Mouse (Mus musculus): ENCODE measurements around the gene Btbd35f20. TPM values are rescaled to one million over a fixed set of nuclear protein-coding genes. Genes with fewer than 3 reads are reported as not detected.
"Not testable (repeated sequence)": the region's sequence is repeated elsewhere in the genome, so short reads cannot be mapped to it uniquely, and the experiment has no call there.

The Btbd35f20 gene
- polyA plus RNA-seq (2015; fragmentation: Nextera tagmentation; extraction: Ambion mirVana): not detected in 2 replicates

DNA sequence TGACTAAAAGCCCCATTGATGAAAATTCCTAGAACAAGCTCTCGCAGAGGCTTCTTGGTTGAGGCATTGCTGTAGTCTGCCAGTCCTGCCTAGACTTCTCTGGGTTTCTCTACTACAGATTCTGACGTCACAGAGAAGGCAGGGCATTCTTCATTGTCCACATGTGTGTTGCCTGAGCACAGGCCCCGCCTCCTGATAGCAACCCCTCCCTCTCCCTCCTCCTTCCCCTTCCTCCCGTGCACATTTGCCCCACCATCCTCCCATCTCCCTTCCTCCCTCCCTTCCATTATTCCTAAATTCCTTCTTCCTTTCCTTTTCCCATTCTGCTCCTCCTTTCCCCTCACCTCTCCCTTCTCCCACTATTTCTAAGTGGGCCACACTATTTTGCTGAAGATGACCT, at the start of gene Btbd35f20:
Btbd35f20 (minus strand) TSS at position 101 of the 400 bp plus-strand sequence.
- WGBS (ENCODE audit: insufficient replicate concordance): no CpG with 5 or more reads among the region's 4 CpGs

More for the DNA sequence above, at the start of gene Btbd35f20:
- not testable (repeated sequence) for H3K27ac ChIP-seq (ENCODE audit: low read depth); H3K9me3 ChIP-seq (ENCODE audit: low read length); H3K36me3 ChIP-seq (replicated peaks; ENCODE audit: insufficient read depth, low read length); H3K27me3 ChIP-seq (ENCODE audit: insufficient read depth, low read length); H3K9ac ChIP-seq (replicated peaks); ATAC-seq; H3K4me3 ChIP-seq (ENCODE audit: low read depth, low read length); H3K4me1 ChIP-seq (ENCODE audit: insufficient read depth); H3K4me2 ChIP-seq (ENCODE audit: low read depth, low read length); DNase-seq

Other genes with a start within 250 kb of the Btbd35f20 start
- not detected in 2 replicates for gene Btbd35f28, start 94.7 kb downstream of the Btbd35f20 start, polyA plus RNA-seq (2015; fragmentation: Nextera tagmentation; extraction: Ambion mirVana)
- gene Btbd35f17, start 79.4 kb upstream of the Btbd35f20 start, polyA plus RNA-seq (2015; fragmentation: Nextera tagmentation; extraction: Ambion mirVana): not detected in 2 replicates

All from liver, postnatal 0 days (tissue).